Mouse (Mus musculus): Measurements from ENCODE around the gene Casp2. TPM values are rescaled to one million over a fixed set of nuclear protein-coding genes. Genes with fewer than 3 reads are reported as not detected.
A peak's percentile ranks its signal among the peaks of the same experiment; 100 is the strongest.

The Casp2 gene
- polyA plus RNA-seq, 1 experiment from 2014 or later = 47.2 TPM

DNA sequence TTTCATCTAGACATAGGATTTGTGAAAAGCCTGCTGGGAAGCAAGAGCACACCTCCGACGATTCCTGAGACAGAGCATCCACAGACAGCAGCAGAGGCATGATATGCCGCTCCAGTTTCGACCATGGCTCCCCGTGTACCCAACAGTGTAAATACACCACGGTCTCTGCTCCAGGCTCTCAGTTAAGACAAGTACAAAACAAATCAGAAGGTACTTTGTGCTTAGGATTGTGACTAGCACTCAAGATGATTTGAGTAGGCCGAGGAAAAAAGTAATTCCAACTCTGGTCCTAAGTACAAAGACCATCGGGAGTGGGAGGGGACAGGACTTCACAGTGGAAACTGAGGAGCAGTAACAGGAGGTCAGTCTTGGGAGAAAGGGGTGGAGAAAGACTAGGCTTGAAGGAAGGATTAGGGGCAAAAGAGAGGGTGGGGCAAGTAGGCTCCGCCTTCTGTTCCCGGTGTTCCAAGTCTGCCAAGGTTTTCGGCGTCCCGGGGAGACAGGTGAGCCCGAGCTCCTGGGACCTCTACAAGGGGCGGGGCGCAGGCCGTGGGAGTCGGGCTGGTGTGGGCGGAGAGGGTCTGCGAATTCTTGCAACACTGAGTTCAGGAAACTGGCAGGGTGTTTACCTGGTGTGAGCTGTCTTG lies 3.1 kb upstream of the Casp2 start, which contains the start of gene Tmem139:
Gene Tmem139 (plus strand): TSS at position 447 of the 647 bp plus-strand sequence.
- H3K4me2 ChIP-seq (ENCODE audit: low read depth, low read length) = peak within 1 kb of the TSS; percentile 42
- peak within 1 kb of the TSS; percentile 58 for H3K27ac ChIP-seq (ENCODE audit: low read length)
- H3K4me3 ChIP-seq (replicated peaks; ENCODE audit: low read length) = peak within 1 kb of the TSS; percentile 21
- H3K4me1 ChIP-seq (ENCODE audit: control insufficient read depth, insufficient read depth, low read length) = peaks cover 8% of the 10 kb centered on the region; the same call in 1 of the 2 replicates
- H3K9me3 ChIP-seq (replicated peaks; ENCODE audit: control insufficient read depth, low read length) = no peaks in the 10 kb centered on the region
- H3K36me3 ChIP-seq (ENCODE audit: control insufficient read depth, insufficient read depth, low read length) = no peaks in the 10 kb centered on the region
- H3K27me3 ChIP-seq (ENCODE audit: control insufficient read depth, insufficient read depth, low read length) = no peaks in the 10 kb centered on the region
- 0 out of 2 replicates have a peak within 1 kb of the TSS, but pooled peaks have one; percentile 27 for H3K9ac ChIP-seq (ENCODE audit: low read length)
- 13% methylated on average over 20 of the region's 20 CpGs for WGBS
- peak; percentile 10; the same call in 1 of the 2 replicates for ATAC-seq (ENCODE audit: insufficient read depth, low FRiP score)

DNA sequence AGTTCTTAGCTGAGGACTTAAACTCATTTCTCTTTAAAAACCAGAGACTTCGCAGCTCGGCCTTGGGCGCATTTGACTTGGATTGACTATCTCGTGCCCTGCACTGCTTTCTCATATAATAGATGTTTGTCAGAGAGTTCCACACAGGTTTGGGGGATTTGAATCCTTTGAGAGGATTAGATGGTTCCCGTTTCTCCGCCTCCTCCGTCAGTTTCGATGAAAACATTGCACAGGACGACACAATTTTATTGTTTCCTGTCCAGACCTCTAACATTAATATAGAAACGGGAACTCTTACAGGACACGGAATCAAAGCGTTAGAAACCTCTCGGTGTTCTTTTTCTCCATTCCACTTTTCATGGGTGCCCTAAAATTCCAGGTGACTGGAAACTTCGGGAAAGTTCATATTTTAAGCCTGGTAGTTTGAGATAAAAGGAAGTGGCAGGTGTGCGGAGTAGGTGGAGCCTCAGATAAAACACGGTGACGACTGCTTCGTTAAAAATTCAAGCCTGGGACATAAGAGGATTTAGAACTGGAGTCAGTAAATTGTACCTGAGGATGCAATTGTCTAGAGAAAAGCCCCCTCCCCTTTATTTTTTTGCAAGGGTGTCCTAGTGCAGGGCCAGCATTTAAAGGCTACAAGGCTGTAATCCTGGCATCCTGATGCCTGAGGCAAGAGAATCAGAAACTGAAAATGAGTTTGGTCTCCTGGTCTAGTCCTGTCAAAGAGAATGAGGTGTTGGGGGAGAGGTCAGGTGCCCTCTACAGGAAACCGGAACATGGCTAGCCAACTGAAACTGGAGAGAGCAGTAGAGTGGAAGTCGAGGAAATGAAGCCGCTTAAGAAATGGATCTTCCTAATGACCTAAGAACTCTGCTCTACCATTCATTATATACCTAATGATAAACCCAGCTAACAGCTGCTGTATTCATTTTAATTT lies 876 bp downstream of the Casp2 start:
- H3K4me3 ChIP-seq (replicated peaks; ENCODE audit: low read length) = peak overlapping the region; percentile 79
- WGBS = under 1% methylated on average over 21 of the region's 21 CpGs
- no peak for ATAC-seq (ENCODE audit: insufficient read depth, low FRiP score)
- peak overlapping the region; percentile 95 for H3K9ac ChIP-seq (ENCODE audit: low read length)
- peak overlapping the region; percentile 95 for H3K27ac ChIP-seq (ENCODE audit: low read length)
- H3K27me3 ChIP-seq (ENCODE audit: control insufficient read depth, insufficient read depth, low read length) = no peaks in the 10 kb centered on the region
- H3K36me3 ChIP-seq (ENCODE audit: control insufficient read depth, insufficient read depth, low read length) = peaks cover 6% of the 10 kb centered on the region; the same call in 1 of the 2 replicates
- H3K4me2 ChIP-seq (ENCODE audit: low read depth, low read length) = peak overlapping the region; percentile 93
- H3K9me3 ChIP-seq (replicated peaks; ENCODE audit: control insufficient read depth, low read length) = no peaks in the 10 kb centered on the region
- H3K4me1 ChIP-seq (ENCODE audit: control insufficient read depth, insufficient read depth, low read length) = peaks cover 14% of the 10 kb centered on the region; the same call in 1 of the 2 replicates

DNA sequence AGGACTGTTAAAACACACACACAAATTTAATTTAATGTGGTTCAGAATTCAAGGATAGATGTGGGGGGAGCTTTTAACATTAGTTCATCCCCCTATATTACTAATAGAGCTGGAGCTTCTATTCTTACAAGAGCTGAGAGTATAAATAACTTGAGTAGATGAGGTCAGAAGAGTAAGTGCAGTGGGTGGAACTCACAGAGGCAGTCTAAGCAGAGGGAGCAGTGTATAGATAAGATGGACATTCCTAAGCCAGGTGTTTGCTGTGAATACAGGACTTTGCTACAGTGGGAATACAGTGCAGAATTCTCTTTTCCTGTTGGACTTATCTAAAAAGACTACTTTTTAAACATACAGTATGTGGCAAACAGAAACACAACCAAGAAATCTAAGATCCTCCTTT lies 6.0 kb downstream of the Casp2 start:
- H3K4me1 ChIP-seq (ENCODE audit: control insufficient read depth, insufficient read depth, low read length) = peaks cover 10% of the 10 kb centered on the region; the same call in 1 of the 2 replicates
- no peak for ATAC-seq (ENCODE audit: insufficient read depth, low FRiP score)
- no peak overlapping the region for H3K4me2 ChIP-seq (ENCODE audit: low read depth, low read length)
- H3K27ac ChIP-seq (ENCODE audit: low read length) = no peak overlapping the region
- peaks cover 15% of the 10 kb centered on the region for H3K36me3 ChIP-seq (ENCODE audit: control insufficient read depth, insufficient read depth, low read length)
- H3K27me3 ChIP-seq (ENCODE audit: control insufficient read depth, insufficient read depth, low read length) = no peaks in the 10 kb centered on the region
- H3K9me3 ChIP-seq (replicated peaks; ENCODE audit: control insufficient read depth, low read length) = no peaks in the 10 kb centered on the region
- no peak overlapping the region for H3K4me3 ChIP-seq (replicated peaks; ENCODE audit: low read length)
- H3K9ac ChIP-seq (ENCODE audit: low read length) = no peak overlapping the region

DNA sequence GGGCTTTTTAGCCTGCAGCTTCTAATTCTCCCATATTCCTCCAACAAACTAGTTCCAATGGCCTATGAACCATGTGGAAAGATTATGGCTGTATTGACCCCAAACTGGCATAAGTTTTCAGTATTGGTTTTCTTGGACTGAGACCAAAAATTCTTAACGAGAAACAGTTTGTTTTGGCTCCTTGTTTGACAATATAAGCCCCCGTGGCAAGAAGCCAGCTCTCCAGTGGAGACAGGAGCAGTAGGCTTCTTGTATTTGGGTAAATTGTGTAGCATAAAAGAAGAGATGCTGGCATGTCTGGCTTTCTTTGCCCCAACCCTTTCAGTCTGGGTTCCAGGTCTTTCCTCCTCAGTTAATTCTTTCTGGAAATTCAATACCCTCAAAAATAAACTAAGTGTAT lies 11.4 kb downstream of the Casp2 start:
- Histone ChIP-seq H3K27me3 (ENCODE audit: control insufficient read depth, insufficient read depth, low read length) (no peaks in the 10 kb centered on the region), H3K9ac (ENCODE audit: low read length) (no peak overlapping the region), H3K9me3 (replicated peaks; ENCODE audit: control insufficient read depth, low read length) (no peaks in the 10 kb centered on the region), H3K4me3 (replicated peaks; ENCODE audit: low read length) (no peak overlapping the region), H3K36me3 (ENCODE audit: control insufficient read depth, insufficient read depth, low read length) (peaks cover 36% of the 10 kb centered on the region), H3K4me1 (ENCODE audit: control insufficient read depth, insufficient read depth, low read length) (no peaks in the 10 kb centered on the region), H3K4me2 (ENCODE audit: low read depth, low read length) (no peak overlapping the region), H3K27ac (ENCODE audit: low read length) (no peak overlapping the region)
- no peak for ATAC-seq (ENCODE audit: insufficient read depth, low FRiP score)
- WGBS = 48% methylated on average over 2 of the region's 2 CpGs

DNA sequence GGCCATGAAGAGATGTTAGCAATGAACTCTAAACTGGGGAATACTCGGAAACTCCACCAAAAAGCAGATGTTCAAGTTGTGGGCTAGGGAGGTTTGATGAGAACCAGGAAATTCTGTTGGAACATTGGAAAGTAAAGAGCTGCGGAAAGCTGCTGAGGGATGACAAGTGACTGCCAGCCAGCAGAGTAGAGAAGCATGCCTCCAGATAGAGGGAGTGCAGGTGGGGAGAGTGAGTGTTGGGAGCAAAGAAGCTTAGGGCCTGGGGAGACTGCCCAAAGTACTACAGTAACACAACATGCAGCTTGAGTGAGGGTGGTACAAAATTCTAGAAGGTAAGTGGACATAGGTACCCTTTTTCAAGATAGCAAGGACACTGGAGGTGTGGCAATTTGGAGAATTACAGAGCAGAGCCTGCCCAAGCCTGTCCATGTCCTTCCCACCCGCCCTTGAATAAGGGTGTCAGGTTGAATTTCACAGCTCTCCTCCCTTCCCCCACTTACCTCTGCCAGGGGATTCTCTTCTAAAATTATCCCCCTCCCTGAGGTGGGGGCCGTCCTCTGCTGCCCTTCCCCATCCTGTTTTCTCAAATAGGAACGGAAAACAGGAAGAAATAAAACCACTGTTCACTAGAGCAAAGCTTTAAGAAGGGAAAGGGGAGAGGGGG lies 18.2 kb downstream of the Casp2 start:
- WGBS = 70% methylated on average over 5 of the region's 5 CpGs

DNA sequence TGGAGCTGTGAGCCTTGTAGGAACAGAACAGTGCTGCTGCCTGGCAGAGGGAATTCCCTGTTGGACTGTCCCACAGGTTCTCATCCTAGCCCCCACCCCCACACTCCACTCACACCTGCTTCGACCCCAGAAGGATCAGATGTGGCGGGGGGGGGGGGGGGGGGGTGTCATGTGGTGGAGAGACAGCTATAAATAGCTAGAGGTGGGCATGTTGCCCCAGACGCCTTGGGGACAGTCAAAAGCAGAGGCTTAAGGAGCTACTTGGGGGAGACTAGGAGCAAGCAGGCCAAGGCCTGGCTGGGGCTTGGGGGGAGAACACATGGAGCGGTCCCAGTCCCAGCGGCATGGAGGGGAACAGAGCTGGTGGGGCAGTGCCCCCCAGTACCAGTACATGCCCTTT lies 21.7 kb downstream of the Casp2 start, which contains the start of gene Clcn1:
Gene Clcn1 (plus strand): TSS at position 238 of the 400 bp plus-strand sequence.
- Histone ChIP-seq H3K4me3 (replicated peaks; ENCODE audit: low read length) (no peak within 1 kb of the TSS), H3K4me2 (ENCODE audit: low read depth, low read length) (no peak within 1 kb of the TSS), H3K9ac (ENCODE audit: low read length) (no peak within 1 kb of the TSS), H3K36me3 (ENCODE audit: control insufficient read depth, insufficient read depth, low read length) (peaks cover 10% of the 10 kb centered on the region; the same call in 1 of the 2 replicates), H3K4me1 (ENCODE audit: control insufficient read depth, insufficient read depth, low read length) (no peaks in the 10 kb centered on the region), H3K27ac (ENCODE audit: low read length) (no peak within 1 kb of the TSS), H3K9me3 (replicated peaks; ENCODE audit: control insufficient read depth, low read length) (no peaks in the 10 kb centered on the region), H3K27me3 (ENCODE audit: control insufficient read depth, insufficient read depth, low read length) (no peaks in the 10 kb centered on the region)
- 71% methylated on average over 4 of the region's 5 CpGs for WGBS
- ATAC-seq (ENCODE audit: insufficient read depth, low FRiP score) = no peak

More for the DNA sequence above, 18.2 kb downstream of the Casp2 start:
- Histone ChIP-seq H3K4me3 (replicated peaks; ENCODE audit: low read length) (no peak overlapping the region), H3K9me3 (replicated peaks; ENCODE audit: control insufficient read depth, low read length) (no peaks in the 10 kb centered on the region), H3K36me3 (ENCODE audit: control insufficient read depth, insufficient read depth, low read length) (peaks cover 30% of the 10 kb centered on the region), H3K9ac (ENCODE audit: low read length) (no peak overlapping the region), H3K4me2 (ENCODE audit: low read depth, low read length) (no peak overlapping the region), H3K27me3 (ENCODE audit: control insufficient read depth, insufficient read depth, low read length) (no peaks in the 10 kb centered on the region), H3K27ac (ENCODE audit: low read length) (no peak overlapping the region), H3K4me1 (ENCODE audit: control insufficient read depth, insufficient read depth, low read length) (no peaks in the 10 kb centered on the region)
- ATAC-seq (ENCODE audit: insufficient read depth, low FRiP score) = no peak

DNA sequence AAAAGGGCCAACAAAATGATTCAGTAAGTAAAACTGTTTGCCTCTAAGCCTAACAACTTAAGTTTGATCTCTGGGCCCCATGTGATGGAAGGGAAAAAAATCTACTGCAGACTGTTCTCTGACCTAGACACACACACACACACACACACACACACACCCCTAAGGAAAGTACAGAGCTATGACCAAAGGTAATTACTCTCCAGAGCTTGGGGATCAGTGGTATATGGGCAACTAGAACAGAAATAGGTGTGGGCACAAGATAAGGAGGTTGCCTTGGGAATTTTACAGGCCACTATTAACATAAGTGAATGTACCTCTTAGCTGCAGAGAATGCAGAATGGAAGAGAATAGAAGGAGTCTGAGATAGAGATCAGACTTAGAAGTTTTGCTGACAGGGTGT lies 22.8 kb downstream of the Casp2 start:
- no peak overlapping the region for H3K9ac ChIP-seq (ENCODE audit: low read length)
- H3K36me3 ChIP-seq (ENCODE audit: control insufficient read depth, insufficient read depth, low read length) = peaks cover 2% of the 10 kb centered on the region; the same call in 1 of the 2 replicates
- H3K4me2 ChIP-seq (ENCODE audit: low read depth, low read length) = no peak overlapping the region
- H3K4me1 ChIP-seq (ENCODE audit: control insufficient read depth, insufficient read depth, low read length) = no peaks in the 10 kb centered on the region
- ATAC-seq (ENCODE audit: insufficient read depth, low FRiP score) = no peak
- H3K4me3 ChIP-seq (replicated peaks; ENCODE audit: low read length) = no peak overlapping the region
- H3K27ac ChIP-seq (ENCODE audit: low read length) = no peak overlapping the region
- no peaks in the 10 kb centered on the region for H3K27me3 ChIP-seq (ENCODE audit: control insufficient read depth, insufficient read depth, low read length)
- no peaks in the 10 kb centered on the region for H3K9me3 ChIP-seq (replicated peaks; ENCODE audit: control insufficient read depth, low read length)

DNA sequence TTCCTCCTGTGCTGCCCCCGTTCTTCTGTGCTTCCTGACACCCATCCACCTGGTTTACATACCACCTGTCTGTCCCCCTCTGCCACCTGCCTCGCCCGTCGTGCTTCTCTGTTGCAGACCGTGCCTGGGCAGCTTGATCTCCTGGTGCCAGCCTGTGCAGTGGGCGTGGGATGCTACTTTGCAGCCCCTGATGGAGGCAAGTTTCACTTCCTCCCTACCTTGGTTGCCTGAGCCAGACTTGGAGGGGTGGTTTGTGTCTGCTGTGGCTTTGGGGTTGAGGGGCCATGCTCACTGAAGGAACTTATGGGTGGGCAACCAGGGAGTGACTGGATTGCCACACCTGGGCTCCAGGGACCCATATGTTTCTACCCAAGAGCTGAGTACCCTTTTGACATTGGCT lies 28.5 kb downstream of the Casp2 start:
- H3K9ac ChIP-seq (ENCODE audit: low read length) = no peak overlapping the region
- no peaks in the 10 kb centered on the region for H3K27me3 ChIP-seq (ENCODE audit: control insufficient read depth, insufficient read depth, low read length)
- H3K4me1 ChIP-seq (ENCODE audit: control insufficient read depth, insufficient read depth, low read length) = no peaks in the 10 kb centered on the region
- WGBS = 79% methylated on average over 6 of the region's 6 CpGs
- H3K27ac ChIP-seq (ENCODE audit: low read length) = no peak overlapping the region
- no peak for ATAC-seq (ENCODE audit: insufficient read depth, low FRiP score)
- no peak overlapping the region for H3K4me2 ChIP-seq (ENCODE audit: low read depth, low read length)
- no peak overlapping the region for H3K4me3 ChIP-seq (replicated peaks; ENCODE audit: low read length)
- H3K9me3 ChIP-seq (replicated peaks; ENCODE audit: control insufficient read depth, low read length) = no peaks in the 10 kb centered on the region
- no peaks in the 10 kb centered on the region for H3K36me3 ChIP-seq (ENCODE audit: control insufficient read depth, insufficient read depth, low read length)
